Mouse (Mus musculus) left cerebral cortex, adult 2 months (tissue): ENCODE measurements around the gene Ptger3. TPM values are rescaled to one million over a fixed set of nuclear protein-coding genes. Genes with fewer than 3 reads are reported as not detected.

Source experiments
- DNase-seq, 2 experiments: peaks; one replicate each; pipeline ENCODE4 v3.0.0; 2021 to 2022; ENCODE audit warnings: low spot score in 2 of 2, mixed read lengths in 1 of 2; ENCODE audit errors: extremely low spot score in 1 of 2
- H3K27ac ChIP-seq: fragments of 200-600 bp; 2 replicates; pipeline ENCODE4 v1.8.1; 2022
- H3K4me3 ChIP-seq: fragments of 200-600 bp; 2 replicates; pipeline ENCODE4 v1.8.1; 2022
- CTCF ChIP-seq: fragments of 200-600 bp; IDR thresholded peaks from 2 replicates; pipeline ENCODE4 v1.8.1; 2022; ENCODE audit warnings: antibody characterized with exemption, mild to moderate bottlenecking, moderate library complexity
- intact Hi-C: fragments of 180-260 bp; cut with DNase I; formaldehyde crosslinking; loops from one replicate; pipeline ENCODE4 v1.15.1; 2025
- long read RNA-seq, 2 experiments: library from polyadenylated mRNA; stranded (forward); transcript quantifications; one replicate each; pipeline ENCODE4 v2.0.0; 2021; ENCODE audit warnings: borderline mapping rate in 2 of 2
- total RNA-seq, 2 experiments: library from RNA; stranded (reverse); gene quantifications; 2 replicates each; pipeline ENCODE4 v1.2.3; 2021

Ptger3 gene
- 1 to 10 TPM; 3.0 to 3.7 TPM for total RNA-seq
- long read RNA-seq, experiment 1, partial matches to known transcripts = 0 of 5 reads
- long read RNA-seq, experiment 1, other reads (novel, unspliced or antisense) = 2 of 5 reads
- long read RNA-seq, experiment 2, partial matches to known transcripts = 0 of 2 reads
- long read RNA-seq, experiment 2, other reads (novel, unspliced or antisense) = 1 of 2 reads

DNA sequence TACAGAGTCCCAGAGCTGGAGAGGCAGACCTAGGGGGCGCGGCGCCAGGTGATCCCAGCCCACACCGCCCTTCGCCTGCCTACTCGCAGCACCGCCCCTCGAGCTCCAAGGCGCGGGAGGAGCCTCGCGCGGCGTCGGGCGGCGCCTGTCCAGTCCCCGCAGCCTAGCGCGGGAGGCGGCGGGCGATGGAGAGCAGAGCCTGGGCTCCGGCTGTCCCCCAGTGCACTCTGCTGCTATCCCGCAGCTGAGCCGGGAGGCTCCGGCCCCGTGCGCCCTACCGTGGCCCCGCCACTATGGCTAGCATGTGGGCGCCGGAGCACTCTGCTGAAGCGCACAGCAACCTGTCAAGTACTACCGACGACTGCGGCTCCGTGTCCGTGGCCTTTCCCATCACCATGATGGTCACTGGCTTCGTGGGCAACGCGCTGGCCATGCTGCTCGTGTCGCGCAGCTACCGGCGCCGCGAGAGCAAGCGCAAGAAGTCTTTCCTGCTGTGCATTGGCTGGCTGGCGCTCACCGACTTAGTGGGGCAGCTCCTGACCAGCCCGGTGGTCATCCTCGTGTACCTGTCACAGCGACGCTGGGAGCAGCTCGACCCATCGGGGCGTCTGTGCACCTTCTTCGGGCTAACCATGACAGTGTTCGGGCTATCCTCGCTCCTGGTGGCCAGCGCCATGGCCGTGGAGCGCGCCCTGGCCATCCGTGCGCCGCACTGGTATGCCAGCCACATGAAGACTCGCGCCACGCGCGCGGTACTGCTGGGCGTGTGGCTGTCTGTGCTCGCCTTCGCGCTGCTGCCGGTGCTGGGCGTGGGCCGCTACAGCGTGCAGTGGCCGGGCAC lies at the start of gene Ptger3:
Ptger3 (plus strand) TSS at position 168 of the 841 bp plus-strand sequence.
- intact Hi-C loops = loop anchor here (5.0 to 10.0 kb wide), 2 partner anchors 380 to 438 kb away; partner anchors contain the start of gene Ankrd13c
- Histone ChIP-seq H3K4me3 (peak within 1 kb of the TSS; percentile 39), H3K27ac (no peak within 1 kb of the TSS)
- TF ChIP-seq CTCF = no peak
- DNase-seq = peak; percentile 38 to 59

DNA sequence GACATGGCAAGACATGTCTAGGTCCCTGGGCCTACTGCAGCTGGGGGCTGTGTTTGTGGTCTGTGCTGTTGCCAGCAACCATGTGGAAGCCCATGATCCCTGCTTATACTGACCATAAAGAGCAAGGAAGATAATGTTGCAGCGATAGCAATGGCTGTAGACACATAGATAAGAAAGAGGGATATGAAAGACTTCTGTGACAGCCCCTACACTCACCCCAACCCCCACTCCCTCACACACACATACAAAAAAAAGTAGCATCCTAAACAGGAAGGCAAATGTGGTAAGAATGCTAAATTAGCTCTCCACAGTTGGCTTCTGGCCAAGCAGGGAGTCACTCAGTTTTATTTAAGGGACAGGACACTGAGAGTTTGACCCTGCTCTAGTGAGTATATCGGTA lies 48.7 kb upstream of the Ptger3 start:
- TF ChIP-seq CTCF = no peak
- H3K4me3 ChIP-seq = no peak overlapping the region
- no peak overlapping the region for H3K27ac ChIP-seq
- intact Hi-C loops = loop anchor here (5.0 to 10.0 kb wide), 2 partner anchors 501 to 953 kb away; partner anchors contain the start of gene Negr1
- DNase-seq = no peak

- no peak overlapping the region for H3K27ac ChIP-seq
- intact Hi-C loops = loop anchor here (5.0 kb wide), 1 partner anchor 288 kb away; no protein-coding TSS in a partner anchor
- peak; percentile 66 for TF ChIP-seq CTCF
- H3K4me3 ChIP-seq = no peak overlapping the region
- peak; percentile 65 to 67 for DNase-seq
These were observed 46.3 kb upstream of the Ptger3 start for GRCm38 (mm10) chr3:157520433-157520832.

- no peak for DNase-seq
- TF ChIP-seq CTCF = no peak
- H3K4me3 ChIP-seq = no peak overlapping the region
- intact Hi-C loops = loop anchor here (5.0 kb wide), 1 partner anchor 292 kb away; no protein-coding TSS in a partner anchor
- H3K27ac ChIP-seq = no peak overlapping the region
These were observed 42.9 kb upstream of the Ptger3 start for GRCm38 (mm10) chr3:157523834-157524233.

- Histone ChIP-seq H3K27ac (no peak overlapping the region), H3K4me3 (no peak overlapping the region)
- no peak for TF ChIP-seq CTCF
- intact Hi-C loops = no loop called here
- no peak for DNase-seq
These were observed 35.1 kb upstream of the Ptger3 start for GRCm38 (mm10) chr3:157531585-157531984.

GRCm38 (mm10) chr3:157533964-157534785 lies 32.5 kb upstream of the Ptger3 start, which contains the start of gene Zranb2:
Zranb2 (plus strand) TSS chr3:157534160.
- TF ChIP-seq CTCF = no peak
- Histone ChIP-seq H3K4me3 (peak within 1 kb of the TSS; percentile 79), H3K27ac (peak within 1 kb of the TSS; percentile 98)
- intact Hi-C loops = no loop called here
- DNase-seq = peak; percentile 93 to 94

DNA sequence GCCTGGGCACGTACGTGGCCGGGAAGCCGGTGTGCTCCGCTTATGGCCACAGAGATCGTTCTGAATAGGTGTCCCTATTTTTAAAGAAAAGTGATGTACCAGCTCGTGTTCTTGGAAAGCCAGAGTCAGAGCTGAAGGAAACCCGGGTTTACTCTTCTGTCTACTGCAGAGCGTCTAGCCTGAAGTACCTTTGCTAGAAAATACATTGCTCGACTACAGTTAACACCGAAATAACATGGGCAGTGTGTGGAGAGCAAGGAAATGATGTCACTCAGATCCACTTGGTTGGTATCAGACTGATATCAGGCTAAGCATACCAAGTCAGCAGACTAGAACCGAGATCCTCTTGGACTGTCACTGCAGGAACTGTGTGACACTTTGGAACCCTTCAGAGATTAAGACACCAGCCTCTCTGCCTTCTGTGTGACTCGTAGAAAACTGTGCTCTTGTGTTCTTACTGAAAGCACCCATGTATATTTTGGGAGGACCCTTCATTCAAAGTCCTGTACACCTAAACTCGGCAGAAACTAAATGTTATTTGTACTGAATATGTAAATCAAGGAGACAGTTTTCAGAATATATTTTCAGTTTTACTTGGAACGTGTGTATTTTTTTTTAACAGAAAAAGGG lies 31.8 kb upstream of the Ptger3 start:
- Histone ChIP-seq H3K4me3 (peak overlapping the region; percentile 79), H3K27ac (peak overlapping the region; percentile 98)
- intact Hi-C loops = no loop called here
- peak in 1 of 2 experiments; percentile 15 for DNase-seq
- TF ChIP-seq CTCF = no peak

DNA sequence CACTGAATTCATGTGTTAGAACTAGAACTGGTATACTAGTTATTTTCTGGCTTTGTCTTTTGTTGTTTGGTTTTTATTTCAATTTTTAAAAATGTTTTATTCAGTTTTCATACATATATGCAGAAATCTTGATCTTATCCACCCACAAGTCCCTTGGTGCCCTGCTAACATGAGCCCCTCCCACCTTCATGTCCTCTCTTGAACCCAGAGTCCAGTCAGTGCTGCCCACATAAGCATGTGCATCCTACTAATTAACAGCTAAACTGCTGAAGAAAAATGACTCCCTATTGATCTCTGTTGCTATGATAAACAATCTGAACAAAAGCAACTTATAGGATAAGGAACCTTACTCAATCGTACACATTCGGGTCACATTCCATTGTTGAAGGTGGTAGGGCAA lies 17.4 kb upstream of the Ptger3 start:
- DNase-seq = no peak
- intact Hi-C loops = loop anchor here (10.0 kb wide), 1 partner anchor 465 kb away; no protein-coding TSS in a partner anchor
- Histone ChIP-seq H3K27ac (no peak overlapping the region), H3K4me3 (no peak overlapping the region)
- no peak for TF ChIP-seq CTCF

GRCm38 (mm10) chr3:157549758-157550600 lies 16.7 kb upstream of the Ptger3 start:
- intact Hi-C loops = loop anchor here (10.0 kb wide), 1 partner anchor 465 kb away; no protein-coding TSS in a partner anchor
- Histone ChIP-seq H3K27ac (no peak overlapping the region), H3K4me3 (no peak overlapping the region)
- no peak for TF ChIP-seq CTCF
- DNase-seq = no peak

- H3K27ac ChIP-seq = no peak overlapping the region
- DNase-seq = no peak
These were observed 1.5 kb upstream of the Ptger3 start for GRCm38 (mm10) chr3:157565196-157565595.

More at GRCm38 (mm10) chr3:157565196-157565595, 1.5 kb upstream of the Ptger3 start:
- intact Hi-C loops = loop anchor here (1.0 to 10.0 kb wide), 4 partner anchors 152 to 440 kb away; partner anchors contain the start of gene Ankrd13c
- TF ChIP-seq CTCF = peak; percentile 70
- no peak overlapping the region for H3K4me3 ChIP-seq
